Mouse (Mus musculus): ENCODE data around the gene Intu. TPM values are rescaled to one million over a fixed set of nuclear protein-coding genes. Genes with fewer than 3 reads are reported as not detected.

Intu gene
- total and polyA plus RNA-seq, 3 experiments, result 9.7 to 12.3 TPM; not detected in 1

- H3K27ac ChIP-seq (ENCODE audit: control insufficient read depth, low read depth, low read length), result no peak overlapping the region
- TF ChIP-seq RCOR1 (IDR thresholded peaks at IDR 0.05; ENCODE audit: low read depth, low read length) (no peak), NELFE (IDR thresholded peaks at IDR 0.05; ENCODE audit: low read depth, low read length) (no peak), SIN3A (IDR thresholded peaks at IDR 0.05; ENCODE audit: low read length) (no peak), ELF1 (IDR thresholded peaks at IDR 0.05; ENCODE audit: low read depth, low read length) (no peak), CHD1 (IDR thresholded peaks at IDR 0.05; ENCODE audit: low read depth, low read length) (no peak), ZKSCAN1 (IDR thresholded peaks at IDR 0.05; ENCODE audit: low read depth, low read length) (no peak), RAD21 (IDR thresholded peaks at IDR 0.05; ENCODE audit: low read depth, low read length) (no peak), BHLHE40 (IDR thresholded peaks at IDR 0.05; ENCODE audit: borderline replicate concordance, low read depth, low read length) (no peak), ETS1 (IDR thresholded peaks at IDR 0.05; ENCODE audit: low read depth, low read length) (no peak), TCF12 (IDR thresholded peaks at IDR 0.05; ENCODE audit: low read depth, low read length) (no peak), ZC3H11A (IDR thresholded peaks at IDR 0.05; ENCODE audit: low read depth, low read length) (no peak), EP300 (IDR thresholded peaks at IDR 0.05; ENCODE audit: low read depth in 1 of 2, low read length in 2 of 2) (no peak), JUND (IDR thresholded peaks at IDR 0.05; ENCODE audit: low read depth, low read length) (no peak)
- H3K4me1 ChIP-seq (ENCODE audit: control insufficient read depth in 1 of 2, insufficient read depth in 2 of 2, low read length in 2 of 2), result no peaks in the 10 kb centered on the region
- H3K4me3 ChIP-seq (ENCODE audit: control insufficient read depth in 1 of 2, insufficient read depth in 1 of 2, low read depth in 2 of 2, low read length in 2 of 2), result no peak overlapping the region
- no peaks in the 10 kb centered on the region for H3K79me2 ChIP-seq (ENCODE audit: control insufficient read depth, insufficient read depth, low read length, poor library complexity)
- no peaks in the 10 kb centered on the region for H3K36me3 ChIP-seq (ENCODE audit: control insufficient read depth in 1 of 2, insufficient read depth in 2 of 2, low read length in 2 of 2)
- H3K9ac ChIP-seq (ENCODE audit: control insufficient read depth, low read depth, low read length, poor library complexity, severe bottlenecking), result no peak overlapping the region
- DNase-seq (ENCODE audit: low read depth, low spot score), result no peak
- no peaks in the 10 kb centered on the region for H3K9me3 ChIP-seq (replicated peaks; ENCODE audit: insufficient read depth, low read length)
- peaks cover 0 to 2% of the 10 kb centered on the region in 2 experiments; a peak in 2 of 4 replicates for H3K27me3 ChIP-seq (ENCODE audit: control insufficient read depth in 1 of 2, insufficient read depth in 2 of 2, low read length in 2 of 2)
Observed at GRCm38 (mm10) chr3:40487381-40487780, 43.7 kb upstream of the Intu start.

GRCm38 (mm10) chr3:40491742-40492141 lies 39.3 kb upstream of the Intu start:
- Histone ChIP-seq H3K27ac (ENCODE audit: control insufficient read depth, low read depth, low read length) (no peak overlapping the region), H3K9me3 (replicated peaks; ENCODE audit: insufficient read depth, low read length) (no peaks in the 10 kb centered on the region), H3K4me1 (ENCODE audit: control insufficient read depth in 1 of 2, insufficient read depth in 2 of 2, low read length in 2 of 2) (no peaks in the 10 kb centered on the region), H3K9ac (ENCODE audit: control insufficient read depth, low read depth, low read length, poor library complexity, severe bottlenecking) (no peak overlapping the region), H3K79me2 (ENCODE audit: control insufficient read depth, insufficient read depth, low read length, poor library complexity) (no peaks in the 10 kb centered on the region), H3K36me3 (ENCODE audit: control insufficient read depth in 1 of 2, insufficient read depth in 2 of 2, low read length in 2 of 2) (no peaks in the 10 kb centered on the region), H3K27me3 (ENCODE audit: control insufficient read depth in 1 of 2, insufficient read depth in 2 of 2, low read length in 2 of 2) (peaks cover 0 to 2% of the 10 kb centered on the region in 2 experiments; a peak in 2 of 4 replicates), H3K4me3 (ENCODE audit: control insufficient read depth in 1 of 2, insufficient read depth in 1 of 2, low read depth in 2 of 2, low read length in 2 of 2) (no peak overlapping the region)
- TF ChIP-seq TAL1 (IDR thresholded peaks at IDR 0.05; ENCODE audit: low read length), result no peak
- TF ChIP-seq JUND (IDR thresholded peaks at IDR 0.05; ENCODE audit: low read depth, low read length), result no peak
- TF ChIP-seq CTCF (IDR thresholded peaks at IDR 0.05 in 2 of 3, conservative IDR thresholded peaks at IDR 0.05 in 1 of 3; ENCODE audit: control insufficient read depth in 1 of 3, insufficient read depth in 1 of 3, low read depth in 2 of 3, low read length in 3 of 3, poor library complexity in 1 of 3, severe bottlenecking in 1 of 3), result peak; percentile 55 to 77 (median 72)
- peak; percentile 43 for TF ChIP-seq RAD21 (IDR thresholded peaks at IDR 0.05; ENCODE audit: low read depth, low read length)
- TF ChIP-seq RCOR1 (IDR thresholded peaks at IDR 0.05; ENCODE audit: low read depth, low read length), result no peak
- peak; percentile 29 for TF ChIP-seq SMC3 (IDR thresholded peaks at IDR 0.05; ENCODE audit: low read depth, low read length)
- peak; percentile 45 for DNase-seq (ENCODE audit: low read depth, low spot score)

All from MEL (cell line).